Mouse (Mus musculus): Measurements from ENCODE around the gene Lcn2.

DNA sequence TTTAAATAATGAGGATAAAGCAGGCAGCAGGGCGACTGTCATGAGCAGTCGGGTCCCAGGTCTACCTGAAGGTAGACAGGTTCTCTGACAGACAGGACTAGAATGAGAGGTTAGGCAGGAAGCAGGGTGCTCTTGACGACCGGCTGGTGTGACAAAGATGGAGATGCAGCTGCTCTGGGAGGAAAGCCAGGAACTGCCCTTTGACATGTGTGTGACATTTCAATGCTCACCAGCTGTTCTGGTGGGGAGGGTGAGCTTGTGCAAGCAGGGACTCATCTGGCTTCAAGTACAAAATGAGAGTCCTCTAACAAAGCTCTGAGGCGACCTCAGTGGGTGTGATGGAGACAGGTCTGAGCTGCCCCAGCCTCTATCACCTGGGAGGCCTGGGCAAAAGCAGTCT is 25.9 kb upstream of the Lcn2 start:
- TF ChIP-seq POLR2A (IDR thresholded peaks at IDR 0.05; ENCODE audit: borderline replicate concordance, extremely low read depth, insufficient read depth, insufficient read length, poor library complexity, severe bottlenecking) (no peak), CTCF (IDR thresholded peaks at IDR 0.05; ENCODE audit: borderline replicate concordance, extremely low read depth, insufficient read depth, insufficient read length) (no peak)

Data from brain, embryonic 14.5 days (tissue).